Mouse (Mus musculus): Measurements from ENCODE around the gene C2cd4b. TPM values are rescaled to one million over a fixed set of nuclear protein-coding genes. Genes with fewer than 3 reads are reported as not detected.
"Not testable (repeated sequence)": the region's sequence is repeated elsewhere in the genome, so short reads cannot be mapped to it uniquely, and the experiment has no call there.

The C2cd4b gene
- polyA plus RNA-seq, 1 experiment = 1.7 TPM

- no peak for DNase-seq
- H3K27me3 ChIP-seq (ENCODE audit: control insufficient read depth, insufficient read depth, low read length) = peaks cover 2% of the 10 kb centered on the region; the same call in 1 of the 2 replicates
- 81% methylated on average over 3 of the region's 3 CpGs for WGBS
- H3K4me1 ChIP-seq (replicated peaks; ENCODE audit: control insufficient read depth, insufficient read depth, low read length) = no peaks in the 10 kb centered on the region
- TF ChIP-seq CTCF (IDR thresholded peaks at IDR 0.05; ENCODE audit: borderline replicate concordance, control insufficient read depth, extremely low read depth, insufficient read depth, low read length, poor library complexity) (no peak), POLR2A (IDR thresholded peaks at IDR 0.05; ENCODE audit: control insufficient read depth, extremely low read depth, insufficient read depth, low read length, poor library complexity) (no peak)
- no peaks in the 10 kb centered on the region for H3K36me3 ChIP-seq (ENCODE audit: control insufficient read depth, insufficient read depth, low read length)
- H3K27ac ChIP-seq (ENCODE audit: control insufficient read depth, insufficient read depth, low read length) = no peak overlapping the region
- no peak overlapping the region for H3K4me3 ChIP-seq (ENCODE audit: control insufficient read depth, insufficient read depth, low read length)
These were observed 4.5 kb upstream of the C2cd4b start for GRCm38 (mm10) chr9:67754713-67755112.

GRCm38 (mm10) chr9:67758686-67759085, 551 bp upstream of the C2cd4b start:
- DNase-seq = no peak
- TF ChIP-seq POLR2A (IDR thresholded peaks at IDR 0.05; ENCODE audit: control insufficient read depth, extremely low read depth, insufficient read depth, low read length, poor library complexity) (no peak), CTCF (IDR thresholded peaks at IDR 0.05; ENCODE audit: borderline replicate concordance, control insufficient read depth, extremely low read depth, insufficient read depth, low read length, poor library complexity) (no peak)
- H3K27ac ChIP-seq (ENCODE audit: control insufficient read depth, insufficient read depth, low read length) = no peak overlapping the region
- H3K27me3 ChIP-seq (ENCODE audit: control insufficient read depth, insufficient read depth, low read length) = peaks cover 2% of the 10 kb centered on the region; the same call in 1 of the 2 replicates
- 9% methylated on average over 9 of the region's 9 CpGs for WGBS
- no peaks in the 10 kb centered on the region for H3K36me3 ChIP-seq (ENCODE audit: control insufficient read depth, insufficient read depth, low read length)
- H3K4me1 ChIP-seq (replicated peaks; ENCODE audit: control insufficient read depth, insufficient read depth, low read length) = no peaks in the 10 kb centered on the region
- H3K4me3 ChIP-seq (ENCODE audit: control insufficient read depth, insufficient read depth, low read length) = no peak overlapping the region

DNA sequence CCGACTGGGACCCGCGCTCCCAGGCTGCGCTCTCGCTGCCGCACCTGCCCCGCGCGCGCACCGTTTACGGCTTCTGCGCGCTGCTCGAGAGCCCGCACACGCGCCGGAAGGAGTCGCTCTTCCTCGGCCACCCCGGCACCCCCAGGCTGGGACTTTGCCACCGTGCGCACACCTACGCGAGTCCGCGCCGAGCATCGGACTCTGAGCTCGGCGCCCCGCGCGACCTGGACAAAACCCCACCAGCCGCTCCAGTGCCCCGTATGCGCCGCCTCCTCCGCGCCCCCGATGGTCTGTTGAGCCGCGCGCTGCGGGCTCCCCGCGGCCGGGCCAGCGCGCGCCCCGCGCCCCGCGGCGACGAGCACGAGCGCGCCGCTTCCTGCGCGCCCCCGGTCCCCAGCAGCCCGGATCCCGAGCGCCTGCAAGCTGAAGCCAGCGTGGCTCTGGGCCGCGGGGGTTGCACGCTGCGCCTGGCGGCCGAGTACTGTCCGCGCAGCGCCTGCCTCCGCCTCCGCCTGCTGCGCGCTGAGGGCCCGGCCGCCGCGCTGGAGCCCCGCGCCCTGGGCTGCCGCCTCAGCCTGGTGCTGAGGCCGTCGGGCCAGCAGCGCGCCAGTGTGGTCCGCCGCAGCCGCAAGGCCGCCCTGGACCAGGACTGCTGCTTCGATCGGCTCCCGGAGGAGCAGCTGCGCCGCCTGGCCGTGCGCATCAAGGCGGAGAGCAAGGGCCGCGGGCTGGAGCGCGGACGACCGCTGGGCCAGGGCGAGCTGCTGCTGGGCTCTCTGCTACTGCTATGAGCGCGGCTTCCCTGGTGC, 923 bp downstream of the C2cd4b start:
- DNase-seq; H3K4me1 ChIP-seq (replicated peaks; ENCODE audit: control insufficient read depth, insufficient read depth, low read length); H3K4me3 ChIP-seq (ENCODE audit: control insufficient read depth, insufficient read depth, low read length); H3K27me3 ChIP-seq (ENCODE audit: control insufficient read depth, insufficient read depth, low read length); H3K27ac ChIP-seq (ENCODE audit: control insufficient read depth, insufficient read depth, low read length); H3K36me3 ChIP-seq (ENCODE audit: control insufficient read depth, insufficient read depth, low read length): not testable (repeated sequence)
- 6% methylated on average over 111 of the region's 114 CpGs for WGBS

- WGBS = 81% methylated on average over 6 of the region's 6 CpGs
- Histone ChIP-seq H3K36me3 (ENCODE audit: control insufficient read depth, insufficient read depth, low read length) (no peaks in the 10 kb centered on the region), H3K4me3 (ENCODE audit: control insufficient read depth, insufficient read depth, low read length) (no peak overlapping the region), H3K27me3 (ENCODE audit: control insufficient read depth, insufficient read depth, low read length) (peaks cover 2% of the 10 kb centered on the region; the same call in 1 of the 2 replicates), H3K27ac (ENCODE audit: control insufficient read depth, insufficient read depth, low read length) (no peak overlapping the region), H3K4me1 (replicated peaks; ENCODE audit: control insufficient read depth, insufficient read depth, low read length) (no peaks in the 10 kb centered on the region)
- TF ChIP-seq POLR2A (IDR thresholded peaks at IDR 0.05; ENCODE audit: control insufficient read depth, extremely low read depth, insufficient read depth, low read length, poor library complexity) (no peak), CTCF (IDR thresholded peaks at IDR 0.05; ENCODE audit: borderline replicate concordance, control insufficient read depth, extremely low read depth, insufficient read depth, low read length, poor library complexity) (no peak)
- DNase-seq = no peak
These were observed 1.8 kb downstream of the C2cd4b start for GRCm38 (mm10) chr9:67760991-67761390.

DNA sequence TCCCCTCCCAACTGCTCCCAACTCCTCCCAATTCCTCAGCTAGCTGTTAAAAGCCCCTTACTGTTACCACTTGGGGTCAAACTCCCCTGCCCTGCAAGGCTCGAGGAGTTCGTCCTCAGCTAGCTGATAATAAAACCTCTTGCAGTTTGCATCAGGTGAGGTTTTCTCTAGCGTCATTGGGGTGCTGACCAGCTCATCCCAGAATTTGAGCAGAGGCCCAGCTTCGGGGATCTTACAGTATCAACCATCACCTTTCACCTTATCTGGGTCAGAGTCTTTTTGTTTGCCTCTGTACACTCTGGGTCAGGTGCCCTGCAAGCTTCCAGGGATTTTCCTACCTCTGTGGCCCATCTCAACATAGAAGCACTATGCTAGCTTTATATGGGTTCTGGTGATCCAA, 4.1 kb downstream of the C2cd4b start:
- TF ChIP-seq CTCF (IDR thresholded peaks at IDR 0.05; ENCODE audit: borderline replicate concordance, control insufficient read depth, extremely low read depth, insufficient read depth, low read length, poor library complexity) (no peak), POLR2A (IDR thresholded peaks at IDR 0.05; ENCODE audit: control insufficient read depth, extremely low read depth, insufficient read depth, low read length, poor library complexity) (no peak)
- Histone ChIP-seq H3K4me1 (replicated peaks; ENCODE audit: control insufficient read depth, insufficient read depth, low read length) (no peaks in the 10 kb centered on the region), H3K27me3 (ENCODE audit: control insufficient read depth, insufficient read depth, low read length) (peaks cover 2% of the 10 kb centered on the region; the same call in 1 of the 2 replicates), H3K27ac (ENCODE audit: control insufficient read depth, insufficient read depth, low read length) (no peak overlapping the region), H3K4me3 (ENCODE audit: control insufficient read depth, insufficient read depth, low read length) (no peak overlapping the region), H3K36me3 (ENCODE audit: control insufficient read depth, insufficient read depth, low read length) (no peaks in the 10 kb centered on the region)
- WGBS = 83% methylated on average over 4 of the region's 4 CpGs
- no peak for DNase-seq

DNA sequence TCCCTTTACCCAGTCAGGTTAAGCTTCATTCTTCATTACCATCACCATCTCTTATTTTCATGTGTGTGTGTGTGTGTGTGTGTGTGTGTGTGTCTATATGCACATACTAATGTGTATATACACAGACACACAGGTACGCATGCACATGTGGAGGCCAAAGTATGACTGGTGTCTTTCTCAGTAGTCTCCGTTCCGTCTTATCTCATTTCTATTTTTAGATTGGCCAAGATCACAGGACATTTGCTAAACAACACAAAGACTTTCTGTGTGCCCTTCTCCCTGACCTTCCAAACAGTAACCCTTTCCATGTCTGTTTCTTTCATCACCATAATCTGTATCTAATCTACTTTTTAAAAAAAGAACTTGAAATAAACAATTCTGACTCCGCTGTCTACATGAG, 7.2 kb downstream of the C2cd4b start:
- H3K27me3 ChIP-seq (ENCODE audit: control insufficient read depth, insufficient read depth, low read length) = no peaks in the 10 kb centered on the region
- no peak overlapping the region for H3K4me3 ChIP-seq (ENCODE audit: control insufficient read depth, insufficient read depth, low read length)
- H3K36me3 ChIP-seq (ENCODE audit: control insufficient read depth, insufficient read depth, low read length) = no peaks in the 10 kb centered on the region
- TF ChIP-seq POLR2A (IDR thresholded peaks at IDR 0.05; ENCODE audit: control insufficient read depth, extremely low read depth, insufficient read depth, low read length, poor library complexity) (no peak), CTCF (IDR thresholded peaks at IDR 0.05; ENCODE audit: borderline replicate concordance, control insufficient read depth, extremely low read depth, insufficient read depth, low read length, poor library complexity) (no peak)
- no peak overlapping the region for H3K27ac ChIP-seq (ENCODE audit: control insufficient read depth, insufficient read depth, low read length)
- no peak for DNase-seq
- WGBS = 79% methylated on average over 4 of the region's 4 CpGs
- H3K4me1 ChIP-seq (replicated peaks; ENCODE audit: control insufficient read depth, insufficient read depth, low read length) = no peaks in the 10 kb centered on the region

- TF ChIP-seq CTCF (IDR thresholded peaks at IDR 0.05; ENCODE audit: borderline replicate concordance, control insufficient read depth, extremely low read depth, insufficient read depth, low read length, poor library complexity) (no peak), POLR2A (IDR thresholded peaks at IDR 0.05; ENCODE audit: control insufficient read depth, extremely low read depth, insufficient read depth, low read length, poor library complexity) (no peak)
- DNase-seq = no peak
- WGBS = 67% methylated on average over 3 of the region's 3 CpGs
- Histone ChIP-seq H3K27ac (ENCODE audit: control insufficient read depth, insufficient read depth, low read length) (no peak overlapping the region), H3K4me3 (ENCODE audit: control insufficient read depth, insufficient read depth, low read length) (no peak overlapping the region), H3K4me1 (replicated peaks; ENCODE audit: control insufficient read depth, insufficient read depth, low read length) (no peaks in the 10 kb centered on the region), H3K36me3 (ENCODE audit: control insufficient read depth, insufficient read depth, low read length) (no peaks in the 10 kb centered on the region), H3K27me3 (ENCODE audit: control insufficient read depth, insufficient read depth, low read length) (no peaks in the 10 kb centered on the region)
These were observed 7.7 kb downstream of the C2cd4b start for GRCm38 (mm10) chr9:67766948-67767347.
